Mouse (Mus musculus) cerebellum, postnatal 14 days (tissue): ENCODE data around the gene Ippk.
A peak's percentile ranks its signal among the peaks of the same experiment; 100 is the strongest.

ENCODE experiments used
- DNase-seq, 2 experiments: peaks; one replicate each; pipeline ENCODE4 v3.0.0; 2021; ENCODE audit warnings: mixed read lengths in 2 of 2

Ippk gene

DNA sequence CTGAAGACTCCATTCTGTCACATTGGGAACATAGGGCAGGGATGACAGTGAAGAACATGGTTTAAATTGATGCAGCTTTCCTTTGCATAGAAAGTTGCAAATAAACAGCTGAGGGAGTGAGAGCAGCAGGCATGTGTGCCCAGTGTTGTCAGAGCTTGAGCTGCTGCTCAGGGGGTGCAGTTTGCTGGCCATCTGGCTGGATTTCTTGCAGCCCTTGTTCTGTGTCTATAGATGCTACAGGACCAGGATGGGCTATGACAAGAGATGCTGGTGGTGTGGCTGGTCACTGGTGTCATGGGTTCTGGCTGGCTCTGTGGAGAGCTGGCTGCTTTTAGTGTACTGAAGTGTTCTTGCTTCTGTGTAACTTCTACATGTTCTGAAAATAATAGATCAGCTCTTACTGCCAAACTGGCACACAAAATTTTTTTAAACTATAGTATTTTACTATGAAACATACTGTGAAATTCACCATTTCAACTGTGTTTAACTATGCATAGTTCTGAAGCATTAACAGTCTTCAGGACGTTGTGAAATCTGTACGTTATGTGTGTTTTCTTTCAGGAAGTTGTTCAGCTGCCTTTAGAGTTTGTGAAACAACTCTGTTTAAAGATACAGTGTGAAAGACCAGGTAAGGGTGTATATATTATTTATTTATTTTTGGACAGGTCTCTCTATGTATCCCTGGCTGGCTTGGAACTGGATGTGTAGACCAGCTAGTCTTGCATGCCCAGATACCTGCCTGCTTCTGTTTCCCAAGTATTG is 12.4 kb downstream of the Ippk start:
- DNase-seq, result no peak

DNA sequence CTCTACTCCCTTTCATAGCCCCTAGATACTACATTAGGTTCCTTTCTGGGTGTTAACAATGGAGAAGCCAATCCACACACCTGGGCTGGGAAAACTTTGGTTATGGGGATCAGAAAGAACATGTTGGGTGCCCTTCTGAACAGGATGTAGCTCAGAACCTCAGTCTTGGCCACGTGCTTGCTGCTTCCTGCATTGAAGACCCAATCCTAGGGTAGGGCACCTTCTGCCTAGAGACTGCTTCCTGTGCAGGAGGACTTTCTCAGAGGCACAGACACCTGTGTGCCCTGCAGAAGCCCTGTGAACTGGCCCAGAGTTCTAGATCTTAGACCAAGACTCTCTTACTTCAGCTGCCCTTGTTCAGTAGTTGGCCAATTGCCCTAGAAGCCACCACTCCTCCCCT is 14.7 kb downstream of the Ippk start:
- no peak for DNase-seq

DNA sequence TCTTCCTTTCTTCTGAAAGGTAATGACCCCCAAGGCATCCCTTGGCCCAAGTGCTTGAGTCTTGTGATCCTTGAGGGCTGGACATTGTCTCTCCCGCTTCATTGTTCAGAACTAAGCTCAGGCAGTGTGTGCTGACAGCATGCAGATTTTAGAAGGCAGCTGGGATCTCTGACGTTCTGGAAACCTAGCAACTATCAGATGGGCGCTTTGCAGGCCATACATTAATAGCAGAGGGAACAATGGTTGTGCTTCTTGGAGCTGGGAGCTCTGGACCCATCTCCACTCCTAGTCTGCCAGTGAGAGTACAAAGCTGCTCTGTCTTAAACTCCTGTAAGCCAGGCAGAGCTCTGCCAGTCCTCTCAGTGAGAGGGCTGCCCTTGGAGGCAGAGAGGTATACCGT is 15.1 kb downstream of the Ippk start:
- no peak for DNase-seq

DNA sequence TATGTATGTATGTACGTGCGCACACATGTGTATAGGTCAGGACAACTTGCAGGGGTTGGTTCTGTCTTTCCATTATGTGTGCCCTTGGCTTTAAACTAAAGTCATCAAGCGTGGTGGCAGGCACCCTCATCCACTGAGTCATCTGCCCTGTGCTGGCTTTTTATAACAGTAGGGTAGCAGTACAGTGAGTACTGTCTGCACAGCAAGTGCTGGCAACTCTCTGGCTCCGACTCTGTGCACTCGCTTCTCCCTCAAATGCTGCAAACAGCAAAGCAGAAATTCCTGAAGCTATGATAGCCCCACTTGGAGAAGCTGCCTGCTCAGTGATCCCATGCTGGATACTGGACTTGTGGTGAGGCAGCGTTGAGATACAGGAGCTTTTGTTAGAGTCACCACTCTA is 23.4 kb downstream of the Ippk start:
- DNase-seq, result no peak

DNA sequence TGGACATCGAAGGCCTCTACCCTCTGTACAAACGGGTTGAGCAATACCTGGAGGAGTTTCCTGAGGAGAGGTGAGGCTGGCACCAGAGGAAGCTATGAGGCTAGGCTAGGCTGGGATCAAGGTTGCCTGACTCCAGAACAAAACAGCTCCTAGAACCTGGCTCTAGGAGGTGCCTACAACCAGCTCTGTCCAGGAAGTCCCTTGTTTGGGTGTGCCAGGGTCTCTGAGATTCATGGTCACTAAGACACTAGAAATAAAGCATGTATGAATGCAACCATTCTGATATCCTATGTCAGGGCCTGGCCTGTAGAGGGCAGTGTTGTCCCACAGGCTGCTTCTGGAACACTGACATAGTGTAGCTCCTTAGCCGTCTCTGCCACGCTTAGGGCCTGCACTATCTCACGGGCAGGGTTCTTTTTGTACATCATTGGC is 28.3 kb downstream of the Ippk start:
- peak; percentile 86 to 91 for DNase-seq

DNA sequence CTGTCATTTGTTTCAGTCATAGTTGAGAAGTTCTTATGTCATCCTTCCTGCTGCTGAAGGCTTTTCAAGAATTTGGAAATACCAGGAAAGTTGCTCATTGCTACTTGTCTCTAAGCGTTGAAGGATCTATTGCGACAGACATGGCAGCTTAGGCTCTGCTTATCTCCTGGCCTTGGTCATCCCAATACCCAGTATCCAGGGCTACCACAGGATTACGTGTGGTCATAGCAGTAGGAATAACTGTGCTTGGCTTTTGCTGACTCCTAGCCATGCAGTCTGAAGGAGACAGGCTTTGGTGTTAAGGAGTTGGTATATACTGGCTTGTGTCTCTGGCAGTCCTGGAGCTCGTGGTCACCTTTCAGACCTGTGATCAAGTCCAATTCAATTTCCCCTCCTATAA is 39.2 kb downstream of the Ippk start:
- DNase-seq, result no peak

DNA sequence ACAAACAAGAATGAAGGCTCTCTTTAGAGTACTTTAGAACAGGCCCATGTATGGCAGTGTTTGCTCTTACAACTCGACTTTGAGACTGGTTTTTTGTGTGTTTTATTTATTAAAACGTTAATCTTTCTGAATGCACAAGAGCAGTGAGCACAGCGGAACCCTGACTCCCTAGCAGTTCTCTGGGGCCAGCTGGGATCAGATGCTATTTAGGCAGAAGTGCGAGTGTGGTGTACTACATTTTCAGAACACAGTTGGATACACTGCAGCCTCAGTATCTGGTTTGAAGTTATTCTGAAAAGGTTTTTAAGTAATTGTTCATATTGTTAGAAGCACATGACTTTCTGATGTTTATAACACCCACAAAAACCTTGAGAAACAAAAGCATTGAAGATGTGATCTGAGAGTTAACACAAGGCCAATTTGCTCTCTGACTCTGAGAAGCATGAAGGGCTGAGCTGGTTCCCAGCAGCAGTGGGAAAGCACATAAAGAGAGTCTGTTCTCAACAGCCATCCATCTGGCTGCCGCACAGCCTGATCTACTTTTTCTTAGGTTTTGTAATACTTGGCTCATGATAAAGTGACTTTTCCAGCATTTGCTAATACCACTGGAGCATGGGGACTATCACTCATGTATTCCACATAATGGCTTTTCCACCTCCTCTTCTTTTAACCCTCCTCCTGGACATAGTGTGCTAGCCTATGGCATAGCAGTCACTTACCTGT is 39.8 kb downstream of the Ippk start:
- no peak for DNase-seq

DNA sequence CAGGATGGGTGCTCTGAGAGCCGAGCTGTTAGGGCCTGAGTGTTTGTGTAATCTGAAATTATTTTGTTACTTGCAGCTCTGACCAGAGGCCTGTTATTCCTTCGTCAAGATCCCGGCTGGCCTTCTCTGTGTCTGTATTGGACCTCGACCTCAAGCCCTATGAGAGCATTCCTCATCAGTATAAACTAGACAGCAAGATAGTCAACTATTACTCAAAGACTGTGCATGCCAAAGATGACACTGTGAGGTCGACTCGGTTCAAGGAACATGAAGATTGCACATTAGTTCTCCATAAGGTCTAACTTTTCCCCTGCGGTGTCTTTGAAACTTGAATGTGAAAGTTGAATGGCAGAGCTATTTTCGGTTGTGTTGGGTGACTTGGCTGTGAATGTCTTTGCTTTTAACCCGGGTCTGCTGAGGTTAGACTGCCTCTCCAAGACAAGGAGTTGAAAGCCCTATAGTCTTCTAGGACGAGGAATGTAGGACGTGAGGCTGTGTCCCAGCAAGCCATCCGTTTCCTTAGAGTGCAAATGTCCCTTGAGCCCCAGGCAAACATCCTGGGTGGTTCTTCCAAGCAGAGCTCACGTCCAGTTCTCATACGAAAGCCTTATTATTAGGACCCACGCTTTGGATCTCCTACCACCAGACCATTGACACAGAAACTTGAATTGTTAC is 40.5 kb downstream of the Ippk start:
- DNase-seq, result no peak

DNA sequence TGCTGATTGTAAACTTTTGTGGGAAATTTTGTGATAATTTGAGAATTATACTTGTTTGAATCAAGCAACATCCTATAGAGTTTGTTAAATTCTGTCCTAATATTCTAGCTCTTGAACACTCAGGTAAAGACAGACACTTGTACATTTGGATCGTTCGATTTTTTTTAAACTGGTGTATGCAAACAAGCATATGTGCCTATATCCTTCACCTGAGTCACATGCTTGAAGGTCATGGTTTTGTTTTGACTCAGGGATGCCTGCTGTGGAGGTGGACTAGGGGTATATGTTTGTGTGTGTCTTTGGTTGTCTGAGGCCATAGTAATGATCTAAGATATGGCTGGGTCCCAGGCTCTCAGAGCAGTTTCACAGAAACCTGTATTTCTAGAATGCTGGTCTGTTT is 41.9 kb downstream of the Ippk start:
- no peak for DNase-seq

DNA sequence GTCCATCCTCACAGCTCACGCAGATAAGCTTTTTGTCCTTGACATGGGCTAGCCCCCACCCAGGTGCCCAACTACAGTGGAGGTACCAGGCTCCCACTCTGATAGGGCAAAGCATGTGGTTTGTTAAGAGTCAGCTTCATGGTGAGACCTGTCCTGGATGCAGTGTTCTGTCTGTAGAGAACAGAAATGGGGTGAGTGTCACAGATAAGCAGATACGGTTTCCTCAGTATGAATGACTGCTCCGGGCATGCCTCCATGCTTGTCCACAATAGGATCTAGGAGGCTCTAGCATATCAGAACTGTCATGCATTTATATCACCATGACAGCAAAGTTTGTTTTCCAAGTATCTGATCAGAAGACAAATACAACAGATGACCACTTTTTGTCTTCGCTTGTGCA is 44.8 kb downstream of the Ippk start:
- DNase-seq, result no peak

DNA sequence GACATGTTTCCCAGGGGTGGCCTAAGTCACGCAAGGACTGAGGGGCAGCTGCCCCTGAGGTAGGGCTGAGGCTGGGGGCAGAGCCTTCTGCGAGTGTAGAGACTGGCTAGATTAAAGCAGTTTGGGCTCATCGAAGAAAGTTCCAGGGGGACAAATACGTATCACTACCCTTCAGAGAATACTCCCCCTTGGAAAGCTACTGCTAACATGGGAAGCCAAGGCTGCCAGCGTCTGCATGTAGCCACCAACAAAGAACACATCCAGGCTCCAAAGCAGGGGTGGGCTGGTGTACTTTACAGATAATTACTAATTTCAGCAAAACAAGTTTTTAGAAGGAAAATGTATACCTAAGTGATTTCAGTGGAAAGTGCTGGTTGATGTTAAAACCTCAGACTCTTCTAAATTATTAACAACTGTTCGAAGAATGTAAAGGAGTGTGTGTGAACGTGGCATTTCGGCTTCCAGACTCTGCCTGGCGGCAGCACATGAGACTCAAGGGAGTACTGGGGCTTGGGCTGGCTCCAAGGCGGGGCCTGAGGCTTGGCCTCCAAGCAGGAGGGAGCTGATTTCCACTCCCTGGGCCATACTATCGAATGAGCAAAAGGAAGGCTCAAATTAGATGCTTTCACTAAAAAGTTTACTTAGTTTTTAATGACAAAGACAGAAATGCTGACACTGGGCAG is 45.5 kb downstream of the Ippk start:
- DNase-seq, result peak in 1 of 2 experiments; percentile 43

DNA sequence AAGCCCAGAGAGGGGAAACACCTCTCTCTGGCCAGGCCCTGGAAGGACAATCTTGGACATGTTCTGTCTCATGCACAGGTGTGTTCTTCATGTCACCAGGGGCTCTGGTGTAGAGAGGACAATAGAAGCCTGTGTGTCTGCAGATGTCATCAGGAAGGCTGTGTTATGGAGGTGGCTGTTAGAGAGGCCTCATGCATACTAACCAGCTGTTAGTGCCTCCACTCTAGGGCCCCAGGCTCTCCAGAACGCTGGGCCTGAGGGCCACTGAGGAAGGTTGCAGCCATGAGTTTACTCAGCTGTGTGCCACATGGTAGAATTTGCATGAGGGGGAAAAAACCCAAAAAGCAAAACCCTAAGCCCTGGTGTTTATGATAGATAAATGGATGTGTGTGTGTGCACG is 46.5 kb downstream of the Ippk start:
- DNase-seq, result no peak

DNA sequence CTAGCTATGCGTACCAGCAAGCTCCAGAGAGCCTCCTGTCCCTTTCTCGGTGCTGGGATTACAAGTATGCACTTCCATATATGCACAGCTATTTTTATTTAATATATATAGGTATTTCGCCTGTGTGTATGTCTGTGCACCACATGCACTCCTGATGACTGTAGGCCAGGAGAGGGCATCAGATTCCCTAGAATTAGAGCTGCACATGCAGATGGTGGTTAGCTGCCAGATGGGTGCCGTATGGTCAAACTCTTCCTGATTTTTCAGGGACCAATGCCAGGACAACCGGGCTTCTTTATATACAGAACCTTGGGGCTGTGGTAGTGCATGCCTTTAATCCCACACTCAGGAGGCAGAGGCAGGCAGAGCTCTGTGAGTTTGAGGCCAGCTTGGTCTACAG is 48.0 kb downstream of the Ippk start:
- peak; percentile 21 to 43 for DNase-seq

DNA sequence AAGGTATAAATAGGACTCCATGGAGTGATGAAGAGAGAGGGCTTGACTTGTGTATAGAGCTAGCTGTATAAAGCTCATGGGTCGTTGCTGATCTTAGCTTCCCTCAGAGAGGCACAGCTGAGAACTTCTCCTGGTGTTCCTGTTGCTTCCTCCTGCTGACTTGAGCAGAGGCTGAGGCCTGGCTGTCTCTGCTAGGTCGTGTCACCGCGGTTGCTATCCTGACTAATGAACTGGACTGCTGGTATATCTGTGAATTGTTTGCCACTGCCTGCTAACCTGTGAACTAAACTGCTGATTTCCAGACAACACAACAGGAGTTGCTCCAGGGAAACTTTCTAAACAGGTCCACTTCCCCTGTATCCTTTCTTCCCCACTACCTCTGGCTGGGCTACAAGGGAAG is 49.3 kb downstream of the Ippk start:
- DNase-seq, result no peak

DNA sequence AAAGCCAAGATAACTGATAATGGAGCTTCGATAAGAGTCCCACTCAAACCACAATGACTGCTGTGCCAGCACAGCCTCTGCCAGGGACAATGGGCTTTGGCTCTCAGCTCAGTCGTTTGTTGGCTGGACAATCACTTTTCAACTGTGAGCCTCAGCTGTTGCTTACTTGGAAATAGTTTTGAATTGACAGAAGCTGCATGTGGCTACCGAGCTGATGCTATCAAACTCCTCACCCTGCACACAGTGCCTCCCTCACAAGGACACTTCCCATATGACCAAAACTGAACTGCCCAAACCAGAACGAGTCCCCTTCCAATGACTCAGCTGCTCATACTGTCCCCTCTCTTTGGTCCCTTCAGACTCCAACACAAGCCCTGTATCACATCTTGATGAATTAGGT is 49.8 kb downstream of the Ippk start:
- peak; percentile 16 to 22 for DNase-seq

DNA sequence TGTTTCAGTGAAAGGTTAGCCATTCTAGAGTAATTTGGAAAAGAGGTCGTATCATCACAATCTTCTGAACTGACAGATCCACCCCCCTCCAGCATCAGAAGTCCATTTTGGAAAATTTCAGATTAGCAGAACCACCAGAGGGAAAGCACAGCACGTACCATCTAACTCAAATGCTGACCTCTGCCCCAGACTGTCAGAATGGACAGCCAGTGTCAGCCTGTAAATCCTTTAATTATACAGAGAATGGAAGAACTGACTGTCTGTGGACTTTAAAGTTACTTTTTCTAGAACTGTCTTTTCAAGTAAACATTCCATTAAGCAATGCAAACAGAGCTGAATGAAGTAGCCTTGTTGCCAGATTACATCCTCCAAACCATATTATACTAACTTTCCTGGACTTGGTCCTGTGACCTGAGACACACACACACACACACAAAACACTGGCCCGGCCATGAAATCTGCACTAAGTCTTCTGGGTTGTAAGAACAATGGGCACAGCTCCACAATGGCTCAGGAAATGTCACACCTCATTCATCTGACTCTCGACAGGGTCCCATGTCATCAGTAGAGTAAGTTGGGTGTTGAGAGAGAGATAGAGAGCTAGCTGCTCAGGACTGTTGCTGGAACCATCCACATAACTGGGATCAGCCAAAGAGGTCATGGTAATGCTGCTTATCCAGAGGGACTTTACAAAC is 51.1 kb downstream of the Ippk start:
- DNase-seq, result no peak

DNA sequence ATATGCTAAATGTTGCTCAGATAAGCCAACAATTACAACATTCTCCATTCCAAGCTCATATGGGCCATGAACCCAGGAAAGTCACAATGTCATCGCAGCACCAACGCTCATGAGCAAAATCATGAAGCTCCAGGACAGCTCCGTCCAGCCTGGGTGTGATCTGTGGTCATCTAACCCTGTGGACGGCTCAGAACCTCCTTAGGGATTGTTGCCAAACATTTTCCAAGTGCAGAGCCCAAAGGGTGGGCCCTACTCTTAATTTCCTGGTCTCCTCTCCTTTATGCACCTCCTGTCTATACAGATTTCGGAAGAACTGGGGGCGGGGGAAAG is 51.6 kb downstream of the Ippk start:
- DNase-seq, result no peak

DNA sequence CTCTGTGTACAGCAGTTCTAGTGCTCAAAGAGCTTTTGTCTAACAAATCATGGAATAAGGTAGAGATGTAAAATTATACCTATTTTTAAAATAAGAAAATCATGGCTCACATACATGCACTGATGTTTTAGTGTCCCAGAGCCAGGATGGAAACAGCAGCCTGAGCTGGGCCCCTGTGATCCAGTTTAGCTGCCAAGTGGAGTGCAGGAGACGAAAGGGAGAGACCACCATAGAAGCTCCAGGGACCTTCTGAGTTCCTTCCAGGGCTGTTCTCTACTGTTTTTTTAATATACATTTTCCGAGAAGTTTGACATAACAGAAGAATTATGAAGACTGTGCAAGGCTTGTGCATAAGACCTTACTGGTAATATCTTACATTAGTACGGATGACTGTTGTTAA is 56.8 kb downstream of the Ippk start:
- no peak for DNase-seq

DNA sequence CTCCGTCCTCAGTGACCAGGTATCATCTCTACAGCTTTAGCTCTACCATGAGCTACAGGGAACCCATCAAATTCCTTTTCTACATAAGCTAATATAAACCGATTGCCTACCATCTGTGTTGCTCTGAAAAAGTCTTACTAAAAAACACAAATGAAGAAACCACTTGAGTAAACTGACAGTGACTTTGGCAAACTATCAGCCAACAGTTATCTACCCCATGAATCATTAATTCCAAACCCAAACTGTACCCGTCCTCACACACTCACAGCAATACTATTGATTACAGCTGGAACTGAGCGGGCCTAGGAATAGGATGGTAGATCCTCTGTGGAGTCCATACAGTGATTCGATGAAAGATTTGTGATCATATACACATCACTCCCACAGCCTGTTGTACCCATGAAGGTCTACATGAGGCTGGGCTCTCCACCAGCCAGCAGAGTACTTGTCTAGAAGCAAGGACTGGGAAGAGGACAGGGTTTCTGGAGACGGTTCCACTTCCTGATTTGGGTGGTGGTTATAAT is 57.9 kb downstream of the Ippk start:
- DNase-seq, result no peak

DNA sequence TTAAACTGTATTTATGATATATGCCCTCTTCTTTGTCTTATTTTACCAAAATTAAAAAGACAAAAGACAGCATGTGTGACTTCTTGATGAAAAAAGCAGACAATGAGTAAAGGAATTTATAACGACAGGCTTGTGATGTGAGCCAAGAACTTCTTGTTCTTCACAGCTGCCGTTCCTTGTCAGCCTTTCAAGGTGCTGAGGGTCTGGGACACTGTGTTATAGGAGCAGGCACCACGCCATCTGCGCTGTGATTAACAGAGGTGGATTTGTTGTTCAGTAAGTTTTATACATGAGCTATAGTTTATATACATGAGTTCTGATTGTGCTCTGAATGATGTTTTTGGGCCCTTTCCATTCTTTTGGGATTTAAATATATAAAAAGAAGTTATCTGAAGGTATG is 58.4 kb downstream of the Ippk start:
- DNase-seq, result peak in 1 of 2 experiments; percentile 12

DNA sequence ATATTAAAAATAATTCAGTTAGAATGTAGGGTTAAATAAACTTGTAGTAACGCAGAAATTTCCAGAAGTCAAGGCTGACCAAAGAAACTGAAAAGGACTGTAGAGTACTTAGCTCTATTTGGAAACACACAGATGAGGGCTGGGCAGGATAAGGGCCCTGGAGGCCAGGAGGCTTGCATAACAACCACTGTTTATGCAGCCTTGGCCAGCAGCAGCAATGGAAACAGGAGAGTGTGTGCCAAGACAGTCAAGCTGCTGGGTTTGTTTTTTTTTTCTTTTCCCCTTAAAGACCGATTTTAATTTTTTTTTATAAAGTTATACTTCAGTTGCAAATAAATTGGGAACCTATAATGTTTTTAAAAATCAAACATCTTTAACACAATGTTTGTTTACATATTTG is 59.0 kb downstream of the Ippk start:
- peak; percentile 42 to 52 for DNase-seq

DNA sequence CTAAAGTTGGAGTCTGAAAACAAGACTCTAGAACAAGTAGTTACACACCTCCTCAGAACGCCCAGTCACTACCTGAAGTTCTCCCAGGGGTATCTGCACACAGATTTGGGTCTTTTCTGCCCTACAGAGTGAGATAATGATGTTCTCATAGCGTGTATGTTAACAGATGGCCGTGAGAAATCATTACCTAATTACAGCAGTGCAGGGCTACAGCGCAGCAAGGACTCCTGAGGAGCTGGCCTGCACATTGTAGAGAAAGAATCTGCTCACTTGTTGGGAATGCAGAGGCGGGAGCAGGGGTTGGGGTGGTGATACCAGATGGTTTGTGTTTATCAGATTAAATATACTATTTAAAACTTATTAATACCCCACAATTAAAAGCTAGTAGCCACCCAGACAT is 59.5 kb downstream of the Ippk start:
- peak; percentile 19 to 38 for DNase-seq

DNA sequence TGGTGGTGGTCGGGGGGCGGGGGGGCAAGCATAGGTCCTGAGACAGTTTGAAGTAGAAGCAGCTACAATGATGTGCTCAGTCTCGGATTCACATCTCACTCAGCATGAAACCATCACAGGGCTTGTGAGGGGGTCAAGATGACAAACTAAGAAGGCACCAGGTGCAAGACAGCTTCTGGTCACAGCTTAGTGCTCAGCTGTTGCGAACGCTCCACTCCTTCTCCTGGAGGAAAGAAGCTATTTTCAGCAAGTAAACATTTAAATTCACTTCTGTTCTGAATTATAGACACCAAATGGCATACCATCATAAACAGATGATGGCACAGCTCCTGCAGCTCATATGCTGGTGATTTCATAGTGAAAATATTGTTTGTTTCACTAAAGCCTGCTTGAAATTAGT is 64.3 kb downstream of the Ippk start:
- DNase-seq, result no peak
